Mouse (Mus musculus) activated CD4-positive, CD25-positive, alpha-beta regulatory T cell (primary cell): Measurements from ENCODE around the gene Zfp458. TPM values are rescaled to one million over a fixed set of nuclear protein-coding genes. Genes with fewer than 3 reads are reported as not detected.

Source experiments
- polyA plus RNA-seq, 2 experiments: library from polyadenylated mRNA; unstranded; fragments of 100-300 nt; shearing (Covaris generic); gene quantifications; one replicate each; pipeline ENCODE4 v1.2.1; 2017

Gene Zfp458
- polyA plus RNA-seq, result 1 to 10 TPM in 1 of 2 experiments, under 1 TPM in 1; 0.58 to 2.5 TPM

GRCm38 (mm10) chr13:67278314-67278713 lies at the start of gene Zfp458:
TSS of gene Zfp458 (minus strand) at chr13:67278466.

GRCm38 (mm10) chr13:67305822-67306672 lies 27.8 kb upstream of the Zfp458 start, which contains the start of gene Zfp457:
TSS of gene Zfp457 (minus strand) at chr13:67306485.

Other genes with a start within 250 kb of the Zfp458 start
- gene Zfp712, start 217.3 kb downstream of the Zfp458 start, polyA plus RNA-seq, result 1 to 10 TPM; 5.3 to 6.5 TPM
- gene Zfp708, start 180.5 kb downstream of the Zfp458 start, polyA plus RNA-seq, result 1 to 10 TPM; 2.7 to 5.8 TPM
- gene Gm28557, start 169.9 kb downstream of the Zfp458 start, polyA plus RNA-seq, result 1 to 10 TPM; 2.0 to 4.2 TPM
- under 1 TPM; 0.10 to 0.25 TPM for gene Rslcan18, start 162.2 kb downstream of the Zfp458 start, polyA plus RNA-seq
- gene Zfp759, start 156.8 kb downstream of the Zfp458 start, polyA plus RNA-seq, result 1 to 10 TPM; 1.4 to 2.4 TPM
- gene Rsl1, start 105.3 kb downstream of the Zfp458 start, polyA plus RNA-seq, result 10 to 100 TPM; 14.0 to 14.2 TPM
- gene Zfp455, start 84.0 kb downstream of the Zfp458 start, polyA plus RNA-seq, result 1 to 10 TPM; 3.7 to 6.1 TPM
- gene Zfp457, start 28.0 kb upstream of the Zfp458 start, polyA plus RNA-seq, result under 1 TPM in 1 of 2 experiments, not detected in 1; 0.68 TPM
- 1 to 10 TPM; 5.3 to 5.8 TPM for gene Zfp595, start 54.1 kb upstream of the Zfp458 start, polyA plus RNA-seq
- gene Gm28044, start 82.1 kb upstream of the Zfp458 start, polyA plus RNA-seq, result 1 to 10 TPM; 1.1 to 1.8 TPM
- 1 to 10 TPM; 2.5 to 4.7 TPM for gene Zfp953, start 82.1 kb upstream of the Zfp458 start, polyA plus RNA-seq
- 1 to 10 TPM; 1.1 to 1.5 TPM for gene Gm28041, start 97.3 kb upstream of the Zfp458 start, polyA plus RNA-seq
- 1 to 10 TPM; 3.6 to 7.3 TPM for gene Zfp456, start 97.3 kb upstream of the Zfp458 start, polyA plus RNA-seq
- 10 to 100 TPM; 20.7 to 23.9 TPM for gene Zfp429, start 121.4 kb upstream of the Zfp458 start, polyA plus RNA-seq
- gene Zfp459, start 143.0 kb upstream of the Zfp458 start, polyA plus RNA-seq, result 1 to 10 TPM; 4.0 to 6.1 TPM
- gene Zfp874a, start 173.2 kb upstream of the Zfp458 start, polyA plus RNA-seq, result 10 to 100 TPM; 10.2 to 15.6 TPM
- 10 to 100 TPM in 1 of 2 experiments, 1 to 10 TPM in 1; 10.0 to 15.0 TPM for gene Zfp874b, start 205.8 kb upstream of the Zfp458 start, polyA plus RNA-seq
- 10 to 100 TPM; 11.8 to 17.4 TPM for gene Zfp58, start 222.1 kb upstream of the Zfp458 start, polyA plus RNA-seq
- gene Gm26965, start 247.7 kb upstream of the Zfp458 start, polyA plus RNA-seq, result not detected
- 10 to 100 TPM; 35.4 to 69.7 TPM for gene Zfp87, start 247.7 kb upstream of the Zfp458 start, polyA plus RNA-seq